Mouse (Mus musculus) MN1 (cell line): ENCODE measurements around the gene Txndc8.

Source experiments
- DNase-seq: peaks from one replicate; pipeline ENCODE4 v3.0.0-alpha.2; 2016; ENCODE audit warnings: low spot score

Txndc8 gene

DNA sequence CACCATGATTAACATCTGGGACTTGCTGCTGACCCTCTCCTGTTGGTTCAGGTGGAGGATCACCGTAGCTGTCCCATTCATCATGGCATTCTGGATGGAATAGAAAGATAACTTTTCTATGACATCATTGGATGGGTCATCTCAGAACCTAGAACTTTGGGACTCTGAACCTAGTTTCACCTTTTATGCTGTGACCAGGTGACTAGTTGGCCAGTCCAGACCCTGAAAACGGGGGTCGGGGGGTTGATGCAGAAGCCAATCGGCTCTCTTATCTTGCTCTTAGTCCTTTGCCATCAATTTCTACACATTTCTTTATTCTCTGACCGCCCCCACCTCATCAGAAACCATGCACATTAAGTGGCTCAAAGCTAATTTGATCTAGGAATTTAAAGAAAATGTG lies at the start of gene Txndc8:
TSS of gene Txndc8 (minus strand) at position 101 of the 400 bp plus-strand sequence.
- DNase-seq = no peak

DNA sequence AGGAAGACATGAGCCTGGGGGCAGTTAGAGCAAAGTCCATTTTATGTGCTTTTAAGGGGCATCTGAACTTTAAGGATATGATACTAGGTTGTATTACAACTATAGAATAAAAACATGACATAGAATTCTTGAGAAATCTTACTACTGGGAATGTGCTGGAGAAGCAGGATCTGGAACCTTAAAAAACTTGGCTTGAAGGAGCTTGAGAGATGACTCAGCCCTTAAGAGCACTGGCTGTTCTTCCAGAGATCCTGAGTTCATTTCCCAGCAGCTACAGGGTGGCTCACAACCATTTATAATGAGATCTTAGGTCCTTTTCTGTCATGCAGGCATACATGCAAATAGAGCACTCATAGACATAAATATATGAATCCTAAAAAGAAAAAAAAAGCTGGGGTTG lies 46.7 kb upstream of the Txndc8 start:
- no peak for DNase-seq

DNA sequence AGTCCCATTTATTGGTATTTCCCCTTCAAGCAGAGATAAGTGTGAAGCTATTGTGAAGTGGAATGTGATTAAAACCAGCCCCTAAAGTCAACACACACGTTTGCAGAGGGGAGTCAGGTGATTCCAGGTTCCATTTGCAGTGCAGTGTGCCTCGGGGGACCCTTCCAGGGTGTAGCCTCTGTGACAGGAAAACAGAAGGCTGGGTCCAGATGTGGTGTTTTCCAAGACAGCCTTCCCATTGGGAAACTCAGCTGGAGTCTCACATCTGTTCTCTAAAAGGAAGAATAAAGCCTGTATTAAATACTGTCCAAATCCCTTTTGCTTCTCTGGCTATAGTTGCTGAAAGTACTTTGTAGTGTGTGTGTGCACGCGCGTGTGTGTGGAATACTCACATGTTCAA lies 45.5 kb upstream of the Txndc8 start:
- no peak for DNase-seq

DNA sequence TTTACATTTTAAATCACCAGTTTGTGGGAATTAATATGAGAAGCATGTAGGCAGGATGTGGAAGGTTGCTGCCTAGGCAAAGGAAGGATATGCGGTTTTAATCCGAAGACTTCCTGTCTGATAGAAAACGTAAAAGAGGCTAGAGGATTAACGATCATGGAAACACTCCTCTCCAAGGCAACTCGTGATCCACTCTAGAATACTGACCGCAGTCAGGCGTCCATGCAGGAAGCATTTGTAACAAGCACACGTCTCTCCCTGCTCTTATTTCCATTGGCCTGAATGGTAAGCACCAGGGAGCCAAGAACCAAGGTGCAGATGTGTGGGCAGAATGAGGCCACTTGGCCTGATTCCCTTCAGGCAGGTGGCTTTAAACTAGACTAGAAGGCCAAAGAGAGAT lies 41.8 kb upstream of the Txndc8 start:
- no peak for DNase-seq

DNA sequence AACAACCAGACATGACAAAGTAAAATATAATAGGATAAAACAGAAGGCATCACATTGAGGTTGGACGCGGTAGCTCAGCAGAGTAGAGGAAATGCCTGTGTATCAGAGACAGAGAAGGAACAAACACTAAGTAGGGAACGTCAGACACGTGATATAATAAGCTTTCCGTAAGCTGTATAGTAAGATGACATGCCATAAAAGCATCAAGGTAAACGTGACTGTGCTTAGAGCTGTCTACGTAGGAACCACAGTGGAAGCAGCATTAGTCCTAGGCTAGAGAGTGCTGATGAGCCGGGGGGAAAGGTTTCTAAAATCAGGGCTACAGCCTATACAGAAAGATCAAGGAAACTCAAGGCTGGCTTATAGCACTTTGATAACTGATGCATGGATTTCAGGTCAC lies 41.4 kb upstream of the Txndc8 start:
- no peak for DNase-seq

DNA sequence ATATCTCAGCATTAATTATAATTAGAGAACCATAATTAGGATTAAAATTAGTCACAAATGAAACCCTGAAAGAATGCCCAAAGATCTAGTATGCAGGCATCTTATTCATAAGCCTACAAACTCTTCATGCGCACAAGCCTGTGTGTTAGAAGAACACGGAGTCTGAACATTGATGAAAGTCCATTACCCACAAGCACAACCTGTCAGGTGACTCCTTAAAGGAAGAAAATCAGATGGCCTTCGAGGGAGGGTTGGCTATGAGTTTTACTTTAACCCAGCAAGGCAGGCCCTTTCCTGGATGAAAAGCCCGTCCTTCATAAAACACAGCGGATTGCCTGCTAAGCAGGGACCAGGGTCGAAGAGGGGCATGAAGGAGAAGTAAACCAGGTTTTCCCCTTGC lies 35.9 kb upstream of the Txndc8 start:
- no peak for DNase-seq

DNA sequence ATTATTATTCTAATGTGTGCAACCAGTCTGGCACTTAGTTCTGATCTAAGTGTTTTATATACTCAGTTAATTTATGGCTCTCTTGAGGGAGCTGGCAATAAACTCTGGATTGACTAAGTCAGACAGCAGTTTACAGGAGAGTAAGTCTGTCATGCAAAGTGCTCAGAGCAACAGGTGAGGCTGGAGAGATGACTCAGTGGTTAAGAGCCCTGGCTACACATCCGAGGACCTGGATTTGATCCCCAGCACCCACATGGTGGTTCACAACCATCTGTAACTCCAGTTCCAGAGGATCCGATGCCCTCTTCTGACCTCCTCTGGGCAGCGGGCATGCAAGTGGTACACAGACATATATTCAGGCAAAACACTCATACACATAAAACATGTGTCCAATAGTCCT lies 35.4 kb upstream of the Txndc8 start:
- no peak for DNase-seq

DNA sequence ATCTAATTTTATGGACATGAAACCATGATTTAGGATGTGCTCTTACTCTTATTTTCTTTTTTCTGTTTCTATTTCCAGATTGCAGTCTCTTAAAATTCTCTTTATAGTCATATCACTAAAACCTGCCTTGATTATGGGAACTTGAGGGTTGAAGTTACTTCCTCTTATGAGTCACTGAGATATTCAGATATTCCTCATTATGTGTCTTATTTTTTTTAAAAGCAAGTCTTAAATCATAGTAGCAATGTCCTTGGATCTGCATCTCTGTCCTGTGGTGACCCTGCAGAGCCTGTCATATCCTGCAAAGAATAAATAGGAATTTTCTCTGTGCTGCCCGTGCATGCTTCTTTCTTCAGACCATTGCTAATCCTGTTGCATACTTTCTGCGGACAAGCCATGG lies 31.2 kb upstream of the Txndc8 start:
- DNase-seq = no peak

DNA sequence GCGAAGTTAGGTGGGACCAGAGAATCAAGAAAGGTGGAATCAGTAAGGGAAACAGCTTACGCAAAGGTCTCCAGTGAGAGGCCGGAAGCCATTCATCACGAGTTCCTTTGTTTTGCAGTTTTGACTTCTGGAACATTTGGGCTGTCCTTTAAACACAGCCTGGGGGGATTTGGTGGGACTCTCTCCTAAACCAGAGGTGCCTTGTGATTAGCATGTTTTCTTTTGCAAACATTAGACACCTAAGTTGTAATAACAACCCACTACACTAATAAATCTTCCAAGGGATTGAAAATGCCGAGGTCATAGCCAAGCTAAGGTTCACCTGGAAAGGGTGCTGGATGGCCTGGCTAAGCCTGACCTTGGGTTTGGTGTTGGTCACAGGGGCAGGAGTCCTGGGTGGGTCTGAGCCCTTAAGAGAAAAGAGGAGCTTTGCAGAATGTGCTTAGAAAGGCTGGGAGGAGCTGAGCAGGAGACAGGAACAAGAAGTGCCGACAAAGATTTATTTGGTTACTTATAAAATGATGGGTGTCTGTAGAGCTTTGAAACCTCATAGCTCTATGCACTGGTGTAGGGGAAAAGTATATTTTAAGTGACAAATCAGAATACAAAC lies 28.3 kb upstream of the Txndc8 start:
- DNase-seq = no peak

DNA sequence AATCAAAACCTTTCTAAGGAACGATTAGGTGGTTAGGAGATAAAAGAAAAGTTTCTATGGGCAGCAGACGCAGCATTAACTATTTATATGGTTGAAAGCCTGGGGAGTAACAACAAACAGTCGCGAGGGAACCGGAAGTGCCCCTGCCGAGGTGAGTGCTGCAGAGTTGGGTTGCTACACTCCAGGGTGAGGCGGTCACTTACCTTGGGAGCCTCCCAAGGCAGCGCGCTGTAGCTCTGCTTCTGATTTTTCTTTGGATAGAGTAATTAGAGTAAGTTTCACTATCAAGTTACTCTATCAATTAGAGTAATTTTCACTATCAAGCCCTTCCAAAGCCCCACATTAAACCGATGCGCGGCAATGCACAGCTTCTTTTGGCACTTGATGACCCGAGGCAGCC lies 25.7 kb upstream of the Txndc8 start:
- DNase-seq = no peak

DNA sequence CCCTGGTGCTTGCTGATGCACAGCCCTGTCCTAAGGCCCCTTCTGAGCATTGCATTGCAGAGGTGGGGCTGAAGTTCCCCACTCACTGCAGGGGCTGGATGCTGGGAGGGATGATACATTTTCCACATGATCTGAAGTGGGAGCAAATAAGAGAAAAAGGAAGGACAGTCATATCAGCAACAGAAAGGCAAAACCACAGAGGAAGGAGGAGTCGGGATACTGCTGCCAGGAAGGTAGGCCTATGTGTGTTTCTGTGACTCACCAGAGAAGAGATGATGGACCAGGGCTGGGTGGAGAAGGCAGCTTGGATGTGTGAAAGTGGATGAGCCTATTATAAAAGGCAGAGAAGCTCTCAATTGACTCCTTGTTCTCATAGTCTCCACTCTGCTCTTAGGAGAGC lies 23.8 kb upstream of the Txndc8 start:
- no peak for DNase-seq

DNA sequence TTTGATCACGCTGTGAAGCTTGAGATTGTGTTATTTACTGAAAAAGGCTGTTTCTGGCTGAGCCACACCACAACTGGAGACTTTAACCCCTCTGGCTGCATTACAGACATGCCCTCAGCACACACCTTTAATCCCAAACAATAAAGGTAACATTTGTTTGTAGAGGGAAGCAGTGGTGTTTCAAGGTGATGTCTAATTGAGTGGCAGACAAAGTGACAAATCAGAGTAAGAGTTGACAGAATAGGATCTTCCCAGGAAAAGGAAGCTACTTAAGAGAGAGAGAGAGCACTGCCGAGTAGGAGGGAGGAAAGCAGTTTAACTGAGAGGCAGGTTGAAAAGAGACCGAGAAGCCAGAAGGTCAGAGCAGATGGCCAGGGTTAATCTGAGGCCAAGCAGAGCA lies 5.4 kb downstream of the Txndc8 start:
- no peak for DNase-seq

DNA sequence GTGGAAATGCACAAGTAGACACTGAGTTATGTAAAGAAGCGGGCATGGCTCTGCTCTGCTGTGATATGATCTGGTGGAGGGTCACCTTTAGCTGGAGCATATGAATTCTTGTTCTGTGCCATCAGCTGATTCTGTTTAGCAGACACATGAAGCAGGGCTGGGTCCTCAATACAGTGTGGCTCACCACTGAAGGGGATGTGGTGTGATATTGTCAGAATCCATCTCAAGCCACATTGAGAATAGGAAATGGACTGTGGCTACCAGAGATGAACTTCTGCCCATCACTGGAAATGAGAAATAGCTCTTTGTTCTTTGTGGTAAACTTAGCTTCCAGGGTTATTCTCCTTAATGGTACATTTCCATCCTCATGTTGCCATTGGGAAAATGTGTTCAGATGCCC lies 17.5 kb downstream of the Txndc8 start:
- no peak for DNase-seq

DNA sequence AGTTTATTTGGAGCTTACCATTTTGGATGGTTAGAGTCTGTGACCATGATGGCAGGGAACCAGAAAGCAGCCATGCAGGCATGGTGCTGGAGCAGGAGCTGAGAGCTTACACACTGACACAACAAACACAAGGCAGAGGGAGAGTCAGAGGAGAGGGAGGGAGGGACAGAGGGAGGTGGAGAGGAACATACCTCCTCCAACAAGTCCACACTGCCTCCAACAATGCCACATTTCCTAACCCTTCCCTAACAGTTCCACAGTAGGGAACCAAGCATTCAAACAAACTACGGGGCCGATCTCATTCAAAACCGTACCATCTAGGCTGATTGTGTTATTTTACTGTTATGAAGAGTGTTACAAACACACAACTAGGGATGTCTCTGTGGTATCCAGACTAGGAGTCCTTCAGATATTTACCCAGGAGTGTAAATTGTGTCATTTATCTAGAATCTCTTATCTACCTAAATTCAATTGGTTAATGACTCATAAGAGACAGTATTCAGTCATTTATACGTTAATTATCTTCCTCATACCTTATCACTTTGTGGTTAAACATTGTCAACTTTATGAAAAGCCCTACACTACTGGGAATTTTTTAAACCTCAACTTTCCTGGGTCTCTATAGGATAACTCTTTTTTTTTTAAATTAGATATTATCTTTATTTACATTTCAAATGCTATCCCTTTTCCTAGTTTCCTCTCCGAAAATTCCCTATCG lies 34.4 kb downstream of the Txndc8 start:
- no peak for DNase-seq

DNA sequence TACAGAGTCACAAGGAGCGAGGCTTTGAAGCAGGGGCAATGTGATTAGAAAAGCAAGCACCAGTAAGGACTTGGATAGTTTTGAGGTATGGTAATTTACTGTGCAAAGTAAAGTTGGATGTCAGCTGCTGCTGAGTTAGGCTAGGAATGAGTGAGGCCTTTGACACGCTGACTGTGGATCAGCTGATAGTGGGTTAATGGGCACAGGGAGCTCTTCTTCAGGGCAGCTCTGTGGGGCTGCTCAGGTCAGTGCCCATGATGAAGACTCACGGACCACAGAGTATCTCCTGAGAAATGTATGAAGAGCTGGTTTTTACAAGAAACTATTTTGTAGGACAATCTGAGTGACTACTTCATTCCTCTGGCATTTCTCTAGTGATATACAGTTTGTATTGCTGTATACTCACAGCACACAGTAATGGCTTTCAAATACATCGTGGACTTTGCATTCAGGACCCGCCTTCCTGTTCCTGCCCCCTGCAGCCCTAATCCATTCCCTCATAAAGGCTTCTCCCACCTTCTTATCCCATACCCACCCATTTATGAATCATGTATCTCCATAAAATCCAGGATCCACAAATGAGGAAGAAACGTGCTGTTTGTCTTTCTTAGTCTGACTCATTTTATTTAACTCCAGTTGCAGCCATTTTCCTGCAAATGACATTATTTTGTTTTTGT lies 35.2 kb downstream of the Txndc8 start:
- no peak for DNase-seq

DNA sequence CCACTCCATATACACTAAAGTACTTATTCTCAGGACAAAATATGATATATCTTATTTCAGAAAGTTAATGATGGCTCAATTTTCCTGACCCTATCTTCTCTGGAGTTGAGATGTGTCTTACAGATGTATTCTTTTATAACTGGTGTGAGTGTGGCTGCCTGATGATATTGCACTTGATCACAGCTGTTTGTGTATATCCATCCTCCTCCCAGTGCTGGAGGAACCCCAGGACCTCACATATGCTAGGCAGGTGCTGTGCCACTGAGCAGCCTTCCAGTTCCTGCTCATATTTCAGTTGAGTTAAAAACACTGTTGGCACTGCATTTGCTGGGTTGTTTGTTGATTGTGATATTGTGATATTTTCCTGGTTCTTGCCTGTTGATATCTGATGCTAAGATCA lies 38.6 kb downstream of the Txndc8 start:
- no peak for DNase-seq

DNA sequence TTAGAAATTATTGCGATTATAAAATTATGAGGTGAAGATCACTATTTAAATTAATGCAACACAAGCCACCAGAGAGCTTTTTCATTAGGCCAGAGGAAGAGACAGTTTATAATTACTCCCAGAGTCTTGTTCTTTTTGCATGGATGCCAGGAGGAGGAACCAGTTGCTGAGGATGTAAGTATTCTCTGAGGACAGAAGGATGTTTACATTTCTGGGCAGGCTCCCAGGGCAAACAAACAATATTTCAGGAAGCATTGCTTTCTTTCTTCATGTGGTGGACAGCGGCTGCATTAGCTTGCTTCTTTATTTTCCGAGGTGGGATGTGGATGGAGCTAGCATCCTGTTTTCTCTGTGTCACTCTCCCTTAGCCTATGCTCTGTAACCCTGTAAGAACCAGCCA lies 41.7 kb downstream of the Txndc8 start:
- no peak for DNase-seq

DNA sequence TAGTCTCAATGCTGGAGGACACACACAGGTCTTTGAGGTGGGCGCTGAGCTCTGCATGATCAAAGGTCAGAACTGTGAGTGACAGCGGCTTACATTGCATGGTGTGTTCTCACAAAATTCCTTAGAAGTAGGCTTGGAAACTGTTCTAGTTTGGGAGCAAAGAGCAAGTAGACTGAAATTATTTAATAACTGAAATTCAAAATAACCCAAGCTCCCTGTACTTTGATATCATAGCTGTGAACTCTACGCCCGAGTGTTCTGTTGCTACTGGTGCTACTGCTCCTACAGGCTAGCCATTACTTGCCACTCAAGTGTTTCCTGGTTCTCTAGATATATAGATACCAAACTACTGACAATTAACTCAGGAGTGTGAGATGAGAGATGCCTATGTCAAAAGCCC lies 43.4 kb downstream of the Txndc8 start:
- DNase-seq = no peak

DNA sequence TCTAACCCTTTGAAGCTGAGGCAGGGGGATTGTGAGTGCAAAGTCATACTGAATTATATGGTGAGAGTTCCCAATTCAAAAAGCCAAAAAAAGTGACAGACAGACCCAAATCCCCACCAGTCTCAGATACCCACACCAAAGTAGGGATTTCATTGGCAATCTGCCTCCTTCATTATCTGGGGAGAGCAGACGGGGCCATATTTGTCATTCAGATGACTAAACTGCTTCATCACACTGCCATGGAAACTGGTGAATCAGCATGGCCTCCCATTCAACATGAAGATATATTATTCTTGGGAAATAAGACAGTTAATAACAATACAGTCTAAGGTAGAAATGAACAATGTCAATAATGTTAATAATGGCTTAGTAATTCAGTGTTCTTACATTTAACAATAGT lies 44.8 kb downstream of the Txndc8 start:
- no peak for DNase-seq

DNA sequence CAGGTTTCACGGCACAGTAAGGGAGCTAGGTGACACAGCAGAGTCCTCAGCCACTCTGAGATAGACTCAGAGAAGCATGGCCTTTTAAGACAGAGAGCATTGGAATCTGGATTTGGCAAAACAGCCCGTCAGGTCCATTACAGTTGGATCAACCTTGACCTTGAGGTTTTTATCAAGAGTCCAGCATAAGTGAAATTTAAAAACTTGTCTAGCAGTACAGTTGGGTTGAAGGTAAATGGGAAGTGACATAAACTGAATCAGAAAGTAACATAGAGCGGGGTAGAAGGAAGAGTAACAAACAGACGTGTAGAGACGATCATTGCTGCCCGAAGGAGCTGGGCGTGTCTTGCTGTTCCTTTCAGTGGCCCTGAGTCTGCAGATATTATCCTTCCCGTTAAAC lies 49.9 kb downstream of the Txndc8 start:
- DNase-seq = no peak

DNA sequence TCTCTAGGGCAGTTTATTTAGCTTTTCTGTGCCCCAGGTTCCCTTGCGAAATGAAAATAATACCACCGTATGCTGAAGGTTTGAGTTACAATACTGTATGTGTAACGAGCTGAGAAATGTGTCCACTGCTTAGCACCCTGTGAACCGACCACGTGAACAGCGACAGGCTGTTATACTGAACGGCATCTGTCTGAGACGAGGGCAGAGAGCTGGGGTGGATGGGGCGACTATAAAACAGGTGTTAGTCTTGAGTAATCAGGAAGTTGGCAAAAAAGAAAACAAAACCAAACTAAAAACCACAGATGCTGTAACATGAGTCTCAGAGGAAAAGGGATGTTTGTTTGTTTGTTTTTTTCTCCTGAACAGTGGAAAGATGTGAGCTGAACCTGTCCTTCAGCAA lies 50.8 kb downstream of the Txndc8 start:
- DNase-seq = no peak

DNA sequence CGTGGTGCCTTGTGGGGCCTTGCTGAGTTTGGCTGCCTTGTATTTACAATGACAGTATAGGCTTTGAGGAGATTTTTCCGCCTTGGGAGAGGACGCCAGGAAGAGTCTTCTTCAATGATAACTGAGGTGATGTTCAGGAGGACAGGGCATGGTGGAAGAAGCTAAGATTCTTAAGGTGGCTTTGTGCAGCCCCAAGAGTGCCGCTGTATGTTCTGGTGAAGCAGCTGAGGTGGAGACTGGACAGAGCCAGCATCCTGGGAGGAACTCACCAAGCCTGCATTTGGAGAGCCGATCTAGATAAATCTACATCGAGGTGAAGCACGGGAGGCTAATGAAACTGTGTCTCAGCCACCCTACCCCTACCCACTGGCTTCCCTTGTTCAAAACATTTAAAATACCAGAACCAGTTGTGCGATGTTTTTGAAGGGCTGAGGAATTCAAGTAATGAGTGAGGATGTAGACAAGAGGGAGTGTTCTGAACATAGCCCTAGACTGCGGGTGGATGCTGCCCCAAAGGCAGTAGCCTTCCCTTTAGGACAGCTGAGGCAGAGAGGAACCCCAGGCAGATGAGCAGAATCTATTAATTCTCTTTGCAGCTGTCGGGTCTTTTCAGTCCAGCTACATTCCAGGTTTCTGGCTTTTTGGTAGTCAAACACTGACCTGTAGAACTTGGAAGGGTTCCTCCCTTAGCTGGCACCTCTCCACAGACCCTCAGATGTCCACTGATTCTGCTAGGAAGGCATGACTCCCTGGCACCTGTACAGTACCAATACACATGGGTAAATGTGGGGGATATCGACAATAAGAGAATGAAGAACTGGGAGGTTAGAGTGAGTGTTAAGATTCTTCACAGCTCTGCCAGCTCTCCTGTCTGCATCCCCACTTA lies 51.5 kb downstream of the Txndc8 start:
- peak; percentile 15 for DNase-seq
